Mouse (Mus musculus): ENCODE results near the gene Tmem131l. TPM values are rescaled to one million over a fixed set of nuclear protein-coding genes. Genes with fewer than 3 reads are reported as not detected.

Tmem131l gene
- polyA plus RNA-seq, 1 experiment = 13.2 TPM

DNA sequence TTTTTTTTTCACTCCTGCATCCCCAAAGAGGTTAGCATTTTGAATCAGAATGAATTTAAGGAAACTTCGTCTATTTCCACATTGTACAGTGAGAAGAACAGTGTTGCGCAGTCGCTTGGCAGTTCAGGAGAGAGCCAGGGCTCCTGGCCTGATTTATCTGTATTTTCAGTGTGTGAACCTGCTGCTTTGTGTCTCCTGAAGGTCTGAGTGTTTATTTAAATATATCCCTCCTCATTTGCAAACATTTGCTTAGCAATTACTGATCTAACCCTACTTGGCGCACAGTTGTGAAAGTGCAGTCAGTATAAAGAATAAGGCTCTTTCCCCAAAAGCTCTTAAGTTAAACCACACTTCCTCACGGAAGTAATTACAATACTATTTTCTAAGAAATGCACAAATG, 129.3 kb downstream of the Tmem131l start:
- TF ChIP-seq POLR2A (IDR thresholded peaks at IDR 0.05; ENCODE audit: low read depth, low read length) (no peak), CTCF (IDR thresholded peaks at IDR 0.05; ENCODE audit: extremely low read depth, insufficient read length, insufficient replicate concordance, low read depth, low read length) (no peak)
- H3K27me3 ChIP-seq (ENCODE audit: control insufficient read depth, insufficient read depth, low read length) = no peaks in the 10 kb centered on the region
- no peaks in the 10 kb centered on the region for H3K4me1 ChIP-seq (ENCODE audit: control insufficient read depth, insufficient read depth, insufficient read length, low read length)
- WGBS = 84% methylated on average over 5 of the region's 5 CpGs
- H3K4me3 ChIP-seq (ENCODE audit: low read depth, low read length) = no peak overlapping the region
- H3K36me3 ChIP-seq (ENCODE audit: control insufficient read depth, insufficient read depth, low read length) = peaks cover 11% of the 10 kb centered on the region
- no peak overlapping the region for H3K27ac ChIP-seq (ENCODE audit: insufficient read depth, low read depth, low read length)

DNA sequence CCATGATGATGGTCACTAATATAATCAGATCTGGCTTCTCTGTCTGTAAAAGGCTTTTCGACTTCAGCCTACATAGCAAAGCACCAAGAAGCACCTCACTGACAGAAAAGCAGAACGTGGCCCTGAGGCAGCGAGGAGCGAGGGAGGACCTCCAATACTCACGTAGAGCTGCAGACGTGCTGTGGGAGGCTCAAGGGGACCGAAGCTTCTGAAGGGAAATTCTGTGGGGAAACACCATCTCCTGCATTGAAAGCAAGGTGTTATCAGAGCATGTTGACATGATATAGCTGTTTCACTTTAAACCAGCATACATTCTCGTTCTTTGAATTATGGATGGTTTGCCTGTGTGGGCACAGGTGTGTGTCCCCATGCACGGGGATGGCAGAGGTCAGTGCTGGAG, 133.8 kb downstream of the Tmem131l start:
- Histone ChIP-seq H3K4me1 (ENCODE audit: control insufficient read depth, insufficient read depth, insufficient read length, low read length) (no peaks in the 10 kb centered on the region), H3K27me3 (ENCODE audit: control insufficient read depth, insufficient read depth, low read length) (no peaks in the 10 kb centered on the region), H3K4me3 (ENCODE audit: low read depth, low read length) (no peak overlapping the region), H3K36me3 (ENCODE audit: control insufficient read depth, insufficient read depth, low read length) (peaks cover 12% of the 10 kb centered on the region; the same call in 1 of the 2 replicates), H3K27ac (ENCODE audit: insufficient read depth, low read depth, low read length) (no peak overlapping the region)
- TF ChIP-seq CTCF (IDR thresholded peaks at IDR 0.05; ENCODE audit: extremely low read depth, insufficient read length, insufficient replicate concordance, low read depth, low read length) (no peak), POLR2A (IDR thresholded peaks at IDR 0.05; ENCODE audit: low read depth, low read length) (no peak)
- 95% methylated on average over 9 of the region's 9 CpGs for WGBS

DNA sequence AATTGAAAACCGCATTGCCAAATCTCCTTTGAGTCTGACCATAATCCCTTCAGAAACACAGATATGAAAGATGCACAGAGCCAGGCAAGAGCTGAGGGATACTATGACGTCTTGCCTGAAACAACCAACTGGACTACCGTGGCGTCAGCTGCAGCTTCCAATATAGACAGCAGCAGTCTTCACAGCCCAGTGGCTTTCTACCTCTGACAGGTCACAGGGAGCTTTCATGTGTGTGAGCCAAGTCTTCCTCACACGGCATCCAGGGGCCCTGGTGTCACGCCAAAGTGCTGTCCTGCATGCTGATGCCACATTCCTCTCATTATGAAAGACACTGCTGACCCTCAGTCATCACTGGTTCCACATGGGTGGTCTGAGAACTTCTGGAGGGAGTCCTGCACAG, 134.8 kb downstream of the Tmem131l start:
- H3K36me3 ChIP-seq (ENCODE audit: control insufficient read depth, insufficient read depth, low read length) = peaks cover 11% of the 10 kb centered on the region; the same call in 1 of the 2 replicates
- no peaks in the 10 kb centered on the region for H3K4me1 ChIP-seq (ENCODE audit: control insufficient read depth, insufficient read depth, insufficient read length, low read length)
- 87% methylated on average over 6 of the region's 6 CpGs for WGBS
- H3K4me3 ChIP-seq (ENCODE audit: low read depth, low read length) = no peak overlapping the region
- no peak overlapping the region for H3K27ac ChIP-seq (ENCODE audit: insufficient read depth, low read depth, low read length)
- TF ChIP-seq POLR2A (IDR thresholded peaks at IDR 0.05; ENCODE audit: low read depth, low read length) = no peak
- no peak for TF ChIP-seq CTCF (IDR thresholded peaks at IDR 0.05; ENCODE audit: extremely low read depth, insufficient read length, insufficient replicate concordance, low read depth, low read length)
- no peaks in the 10 kb centered on the region for H3K27me3 ChIP-seq (ENCODE audit: control insufficient read depth, insufficient read depth, low read length)

DNA sequence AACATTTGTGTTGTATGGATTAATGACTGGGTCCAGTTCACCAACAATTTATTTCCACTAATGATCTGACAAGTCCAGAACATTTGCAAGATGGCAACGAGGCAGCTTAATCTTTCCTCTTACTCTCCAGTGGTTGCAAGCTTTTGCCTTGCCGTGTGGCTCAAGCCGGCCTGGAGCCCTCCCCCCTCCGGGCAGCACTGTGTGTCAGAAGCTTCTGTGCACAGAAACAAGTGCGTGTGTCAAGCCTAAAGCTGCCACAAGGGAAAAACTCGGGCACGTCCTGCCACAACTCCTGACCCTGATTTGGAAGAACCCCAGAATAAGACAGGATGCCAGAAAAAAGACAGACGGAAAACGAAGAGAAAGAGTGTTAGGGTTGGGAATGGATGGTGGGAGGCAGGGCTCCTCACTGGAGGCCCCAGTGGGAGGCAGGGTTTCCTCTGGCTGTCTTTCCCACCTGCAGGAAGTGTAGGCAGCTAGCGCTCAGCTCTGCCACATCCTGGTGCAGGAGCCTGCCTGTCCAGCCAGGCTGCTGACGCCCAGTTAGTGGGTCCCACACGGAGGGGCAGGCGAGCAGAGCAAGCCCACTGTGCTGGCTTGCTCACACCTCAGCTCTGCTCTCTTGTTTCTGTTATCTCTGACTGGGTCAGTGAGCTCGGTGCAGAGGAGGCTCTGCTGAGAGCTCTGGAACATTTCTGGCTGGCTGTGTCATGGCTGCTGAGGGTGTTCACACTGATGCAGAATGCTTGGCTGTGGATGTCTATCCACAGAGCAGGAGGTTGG, 135.6 kb downstream of the Tmem131l start:
- H3K36me3 ChIP-seq (ENCODE audit: control insufficient read depth, insufficient read depth, low read length) = peaks cover 10% of the 10 kb centered on the region; the same call in 1 of the 2 replicates
- H3K4me3 ChIP-seq (ENCODE audit: low read depth, low read length) = no peak overlapping the region
- H3K27ac ChIP-seq (ENCODE audit: insufficient read depth, low read depth, low read length) = no peak overlapping the region
- H3K4me1 ChIP-seq (ENCODE audit: control insufficient read depth, insufficient read depth, insufficient read length, low read length) = no peaks in the 10 kb centered on the region
- TF ChIP-seq CTCF (IDR thresholded peaks at IDR 0.05; ENCODE audit: extremely low read depth, insufficient read length, insufficient replicate concordance, low read depth, low read length) (no peak), POLR2A (IDR thresholded peaks at IDR 0.05; ENCODE audit: low read depth, low read length) (no peak)
- H3K27me3 ChIP-seq (ENCODE audit: control insufficient read depth, insufficient read depth, low read length) = no peaks in the 10 kb centered on the region
- WGBS = 88% methylated on average over 14 of the region's 14 CpGs

DNA sequence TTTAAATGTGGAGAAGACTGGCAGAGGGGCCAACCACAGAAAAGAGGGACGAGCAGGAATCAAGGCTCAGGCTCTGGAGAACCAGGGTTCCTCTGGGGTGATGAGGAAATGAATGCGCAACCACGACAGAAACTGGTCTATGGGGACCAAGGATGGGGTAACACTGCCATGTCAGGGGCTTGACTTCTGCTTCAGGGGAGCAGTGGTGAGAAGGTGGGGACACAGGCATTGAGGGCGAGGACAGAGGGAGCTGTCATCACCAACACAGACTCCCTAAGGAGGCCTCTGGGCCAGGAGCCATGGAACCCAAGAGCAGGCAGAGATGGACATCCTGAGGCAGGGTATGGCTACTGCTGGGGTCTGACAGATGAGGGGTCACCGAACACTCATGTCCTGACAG, 137.0 kb downstream of the Tmem131l start:
- peaks cover 13% of the 10 kb centered on the region; the same call in 1 of the 2 replicates for H3K36me3 ChIP-seq (ENCODE audit: control insufficient read depth, insufficient read depth, low read length)
- H3K27ac ChIP-seq (ENCODE audit: insufficient read depth, low read depth, low read length) = no peak overlapping the region
- H3K4me3 ChIP-seq (ENCODE audit: low read depth, low read length) = no peak overlapping the region
- H3K27me3 ChIP-seq (ENCODE audit: control insufficient read depth, insufficient read depth, low read length) = no peaks in the 10 kb centered on the region
- 87% methylated on average over 5 of the region's 5 CpGs for WGBS
- H3K4me1 ChIP-seq (ENCODE audit: control insufficient read depth, insufficient read depth, insufficient read length, low read length) = no peaks in the 10 kb centered on the region
- no peak for TF ChIP-seq POLR2A (IDR thresholded peaks at IDR 0.05; ENCODE audit: low read depth, low read length)
- TF ChIP-seq CTCF (IDR thresholded peaks at IDR 0.05; ENCODE audit: extremely low read depth, insufficient read length, insufficient replicate concordance, low read depth, low read length) = no peak

DNA sequence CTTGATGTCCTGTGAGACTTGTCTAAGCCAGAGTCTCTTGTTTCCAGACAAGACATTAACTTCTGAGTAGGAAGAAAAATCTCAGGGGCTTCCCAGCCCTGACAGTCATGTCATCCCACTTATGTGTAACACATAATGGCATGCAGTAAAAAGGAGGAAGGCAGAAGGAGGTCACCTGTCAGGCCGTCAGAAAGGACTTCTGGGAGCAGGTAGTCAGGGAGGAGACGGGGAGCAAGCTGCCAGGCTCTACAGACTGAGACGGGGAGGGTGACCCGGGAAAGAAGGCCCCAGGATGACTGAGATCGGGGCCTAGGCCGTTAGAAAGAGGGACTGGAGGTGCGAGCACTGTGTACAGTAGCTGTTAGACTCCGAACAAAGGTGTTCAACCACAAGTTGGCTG, 137.5 kb downstream of the Tmem131l start:
- no peaks in the 10 kb centered on the region for H3K4me1 ChIP-seq (ENCODE audit: control insufficient read depth, insufficient read depth, insufficient read length, low read length)
- no peaks in the 10 kb centered on the region for H3K27me3 ChIP-seq (ENCODE audit: control insufficient read depth, insufficient read depth, low read length)
- H3K36me3 ChIP-seq (ENCODE audit: control insufficient read depth, insufficient read depth, low read length) = peaks cover 13% of the 10 kb centered on the region; the same call in 1 of the 2 replicates
- TF ChIP-seq POLR2A (IDR thresholded peaks at IDR 0.05; ENCODE audit: low read depth, low read length) (no peak), CTCF (IDR thresholded peaks at IDR 0.05; ENCODE audit: extremely low read depth, insufficient read length, insufficient replicate concordance, low read depth, low read length) (no peak)
- no peak overlapping the region for H3K4me3 ChIP-seq (ENCODE audit: low read depth, low read length)
- 91% methylated on average over 8 of the region's 8 CpGs for WGBS
- H3K27ac ChIP-seq (ENCODE audit: insufficient read depth, low read depth, low read length) = no peak overlapping the region

DNA sequence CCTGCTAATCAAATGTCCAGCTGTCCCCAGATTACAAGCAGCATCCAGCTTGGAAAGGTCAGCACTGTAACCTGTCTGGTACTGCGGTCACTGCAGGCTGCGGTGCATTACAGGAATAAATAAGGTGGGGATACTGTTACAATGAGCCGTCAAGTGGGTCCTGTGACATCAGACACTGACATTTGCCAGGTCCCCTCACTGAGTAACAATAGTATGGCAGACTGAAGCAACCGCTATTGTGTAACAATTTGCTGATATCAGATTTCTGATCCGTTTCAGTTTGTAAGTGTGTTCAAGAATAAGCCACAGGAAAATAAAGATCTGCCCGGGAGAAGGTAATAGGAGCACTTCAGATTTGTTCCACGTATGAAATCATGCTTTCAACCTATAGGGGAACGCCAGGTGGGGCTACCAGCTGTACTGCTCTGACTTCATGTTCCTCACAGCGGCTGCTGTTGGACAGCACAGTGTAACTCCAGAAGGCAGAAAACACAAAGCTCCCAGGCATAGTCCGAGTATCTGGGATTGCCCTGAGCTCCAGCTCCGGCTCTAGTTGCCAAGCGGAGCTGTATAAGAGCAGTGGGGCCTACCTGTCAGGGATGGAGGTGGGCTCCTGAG, 139.1 kb downstream of the Tmem131l start:
- WGBS = 92% methylated on average over 12 of the region's 12 CpGs
- Histone ChIP-seq H3K4me1 (ENCODE audit: control insufficient read depth, insufficient read depth, insufficient read length, low read length) (no peaks in the 10 kb centered on the region), H3K4me3 (ENCODE audit: low read depth, low read length) (no peak overlapping the region), H3K27ac (ENCODE audit: insufficient read depth, low read depth, low read length) (no peak overlapping the region), H3K27me3 (ENCODE audit: control insufficient read depth, insufficient read depth, low read length) (no peaks in the 10 kb centered on the region), H3K36me3 (ENCODE audit: control insufficient read depth, insufficient read depth, low read length) (peaks cover 8% of the 10 kb centered on the region; the same call in 1 of the 2 replicates)
- no peak for TF ChIP-seq POLR2A (IDR thresholded peaks at IDR 0.05; ENCODE audit: low read depth, low read length)
- TF ChIP-seq CTCF (IDR thresholded peaks at IDR 0.05; ENCODE audit: extremely low read depth, insufficient read length, insufficient replicate concordance, low read depth, low read length) = no peak
